Mouse (Mus musculus): Measurements from ENCODE around the gene Zfp462. TPM values are rescaled to one million over a fixed set of nuclear protein-coding genes. Genes with fewer than 3 reads are reported as not detected.

Gene Zfp462
- total and polyA plus RNA-seq, 2 experiments from 2014 or later: 1.1 to 6.6 TPM

DNA sequence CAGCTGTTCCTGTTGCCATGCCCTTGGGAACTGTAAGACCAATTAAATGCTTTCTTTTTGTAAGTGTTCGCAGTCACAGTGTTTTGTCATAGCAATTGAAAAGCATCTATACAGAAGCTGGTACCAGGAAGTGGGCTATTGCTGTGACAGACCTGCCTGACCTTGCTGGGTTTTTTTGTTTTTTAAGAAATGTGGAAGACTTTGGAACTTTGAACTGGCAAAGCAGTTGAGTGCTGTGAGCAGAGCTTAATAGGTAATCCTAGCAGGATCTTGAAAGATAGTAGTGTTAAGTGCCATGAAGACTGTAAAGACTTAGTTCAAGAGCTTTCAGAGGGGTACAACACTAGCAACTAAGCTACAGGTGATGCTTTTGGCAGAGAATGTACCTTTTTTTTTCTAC lies 7.7 kb upstream of the Zfp462 start:
- no peaks in the 10 kb centered on the region for H3K9me3 ChIP-seq (replicated peaks; ENCODE audit: control insufficient read depth, low read length)
- no peak overlapping the region for H3K9ac ChIP-seq (replicated peaks; ENCODE audit: low read depth, low read length)
- no peaks in the 10 kb centered on the region for H3K27me3 ChIP-seq (ENCODE audit: control insufficient read depth, insufficient read depth, low read length)
- no peak for DNase-seq (ENCODE audit: low spot score)
- no peak overlapping the region for H3K4me3 ChIP-seq (ENCODE audit: low read depth, low read length)
- ATAC-seq (ENCODE audit: insufficient read depth, low read depth): no peak
- H3K4me2 ChIP-seq (ENCODE audit: low read depth, low read length): no peak overlapping the region
- 83% methylated on average over 1 of the region's 1 CpGs for WGBS
- no peaks in the 10 kb centered on the region for H3K4me1 ChIP-seq (ENCODE audit: control insufficient read depth, insufficient read depth)
- no peak overlapping the region for H3K27ac ChIP-seq (ENCODE audit: low read depth)
- TF ChIP-seq CTCF (IDR thresholded peaks at IDR 0.05; ENCODE audit: low read depth) (no peak), EP300 (IDR thresholded peaks at IDR 0.05; ENCODE audit: low read depth) (no peak)
- H3K36me3 ChIP-seq (replicated peaks; ENCODE audit: control insufficient read depth, insufficient read depth, low read length): no peaks in the 10 kb centered on the region

DNA sequence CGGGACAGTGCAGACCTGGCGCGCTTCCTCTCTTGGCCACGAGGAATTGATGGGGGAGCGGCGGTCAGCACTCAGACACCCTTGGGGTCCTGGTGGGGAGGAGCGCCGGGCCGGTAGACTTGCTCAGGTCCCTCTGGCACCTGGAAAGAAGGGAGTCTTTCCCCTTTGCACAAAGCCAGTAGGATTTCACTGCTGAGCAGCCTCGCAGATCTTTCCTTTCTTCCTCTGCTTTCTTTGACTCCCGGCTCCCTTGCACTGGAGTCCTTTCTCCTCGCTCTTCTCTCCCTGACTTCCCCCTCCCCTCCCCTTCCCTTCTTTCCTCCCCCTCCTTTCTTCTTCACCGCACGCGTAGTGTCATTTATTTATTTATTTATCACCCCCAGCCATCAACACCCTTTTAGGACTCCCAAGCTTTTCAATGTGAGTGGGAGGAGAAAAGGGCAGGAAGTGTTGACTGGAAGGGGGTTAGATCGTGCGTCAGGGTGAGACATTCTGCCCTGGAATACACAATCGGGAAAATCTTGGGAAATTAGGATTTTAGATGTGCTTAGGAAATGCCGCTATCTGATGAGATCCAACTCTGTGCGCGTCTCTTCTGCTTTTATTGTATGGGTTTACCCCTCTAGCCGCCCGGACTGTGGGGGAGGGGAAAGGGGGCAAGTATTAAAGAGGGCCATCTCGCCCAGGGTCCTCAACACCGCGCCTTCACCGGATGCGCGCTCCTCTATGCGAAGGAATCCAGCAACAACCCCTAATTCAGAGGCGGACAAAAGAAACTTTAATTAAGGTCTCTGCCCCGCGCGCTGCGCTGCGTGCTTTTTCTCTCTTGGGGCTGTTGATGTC lies 976 bp downstream of the Zfp462 start:
- Histone ChIP-seq H3K9ac (replicated peaks; ENCODE audit: low read depth, low read length) (peak overlapping the region; percentile 46), H3K27ac (ENCODE audit: low read depth) (0 out of 2 replicates have a peak overlapping the region, but pooled peaks have one; percentile 23), H3K27me3 (ENCODE audit: control insufficient read depth, insufficient read depth, low read length) (no peaks in the 10 kb centered on the region), H3K4me1 (ENCODE audit: control insufficient read depth, insufficient read depth) (peaks cover 14% of the 10 kb centered on the region), H3K4me3 (ENCODE audit: low read depth, low read length) (peak overlapping the region; percentile 70), H3K9me3 (replicated peaks; ENCODE audit: control insufficient read depth, low read length) (no peaks in the 10 kb centered on the region), H3K36me3 (replicated peaks; ENCODE audit: control insufficient read depth, insufficient read depth, low read length) (no peaks in the 10 kb centered on the region), H3K4me2 (ENCODE audit: low read depth, low read length) (peak overlapping the region; percentile 98)
- under 1% methylated on average over 36 of the region's 36 CpGs for WGBS
- TF ChIP-seq CTCF (IDR thresholded peaks at IDR 0.05; ENCODE audit: low read depth) (no peak), EP300 (IDR thresholded peaks at IDR 0.05; ENCODE audit: low read depth) (no peak)
- no peak for ATAC-seq (ENCODE audit: insufficient read depth, low read depth)
- DNase-seq (ENCODE audit: low spot score): peak; percentile 22

DNA sequence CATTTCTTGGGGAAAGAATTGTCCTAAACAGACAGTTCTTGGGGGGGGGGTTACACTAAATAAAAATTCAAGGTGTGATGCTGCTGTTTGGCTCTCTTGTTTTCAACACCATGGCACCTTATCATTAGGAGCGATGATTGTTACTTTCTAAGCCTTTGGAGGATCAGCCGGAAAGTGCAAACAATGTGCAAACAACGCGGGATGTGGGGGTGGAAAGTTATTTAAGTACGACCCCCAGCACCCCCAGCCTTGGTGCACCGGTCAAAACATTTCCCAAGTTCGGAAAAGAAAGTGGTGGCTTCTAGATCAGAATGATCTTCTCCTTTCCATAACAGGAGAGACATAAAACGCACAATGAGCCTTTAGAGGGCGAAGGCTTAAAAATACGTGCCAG lies 1.8 kb downstream of the Zfp462 start:
- DNase-seq (ENCODE audit: low spot score): no peak
- no peak overlapping the region for H3K27ac ChIP-seq (ENCODE audit: low read depth)
- no peak for ATAC-seq (ENCODE audit: insufficient read depth, low read depth)
- peak overlapping the region; percentile 66; the same call in 1 of the 2 replicates for H3K9ac ChIP-seq (replicated peaks; ENCODE audit: low read depth, low read length)
- H3K9me3 ChIP-seq (replicated peaks; ENCODE audit: control insufficient read depth, low read length): no peaks in the 10 kb centered on the region
- peak overlapping the region; percentile 98 for H3K4me2 ChIP-seq (ENCODE audit: low read depth, low read length)
- WGBS: under 1% methylated on average over 10 of the region's 10 CpGs
- TF ChIP-seq CTCF (IDR thresholded peaks at IDR 0.05; ENCODE audit: low read depth) (no peak), EP300 (IDR thresholded peaks at IDR 0.05; ENCODE audit: low read depth) (no peak)
- H3K36me3 ChIP-seq (replicated peaks; ENCODE audit: control insufficient read depth, insufficient read depth, low read length): no peaks in the 10 kb centered on the region
- no peaks in the 10 kb centered on the region for H3K27me3 ChIP-seq (ENCODE audit: control insufficient read depth, insufficient read depth, low read length)
- peak overlapping the region; percentile 70 for H3K4me3 ChIP-seq (ENCODE audit: low read depth, low read length)
- peaks cover 14% of the 10 kb centered on the region for H3K4me1 ChIP-seq (ENCODE audit: control insufficient read depth, insufficient read depth)

DNA sequence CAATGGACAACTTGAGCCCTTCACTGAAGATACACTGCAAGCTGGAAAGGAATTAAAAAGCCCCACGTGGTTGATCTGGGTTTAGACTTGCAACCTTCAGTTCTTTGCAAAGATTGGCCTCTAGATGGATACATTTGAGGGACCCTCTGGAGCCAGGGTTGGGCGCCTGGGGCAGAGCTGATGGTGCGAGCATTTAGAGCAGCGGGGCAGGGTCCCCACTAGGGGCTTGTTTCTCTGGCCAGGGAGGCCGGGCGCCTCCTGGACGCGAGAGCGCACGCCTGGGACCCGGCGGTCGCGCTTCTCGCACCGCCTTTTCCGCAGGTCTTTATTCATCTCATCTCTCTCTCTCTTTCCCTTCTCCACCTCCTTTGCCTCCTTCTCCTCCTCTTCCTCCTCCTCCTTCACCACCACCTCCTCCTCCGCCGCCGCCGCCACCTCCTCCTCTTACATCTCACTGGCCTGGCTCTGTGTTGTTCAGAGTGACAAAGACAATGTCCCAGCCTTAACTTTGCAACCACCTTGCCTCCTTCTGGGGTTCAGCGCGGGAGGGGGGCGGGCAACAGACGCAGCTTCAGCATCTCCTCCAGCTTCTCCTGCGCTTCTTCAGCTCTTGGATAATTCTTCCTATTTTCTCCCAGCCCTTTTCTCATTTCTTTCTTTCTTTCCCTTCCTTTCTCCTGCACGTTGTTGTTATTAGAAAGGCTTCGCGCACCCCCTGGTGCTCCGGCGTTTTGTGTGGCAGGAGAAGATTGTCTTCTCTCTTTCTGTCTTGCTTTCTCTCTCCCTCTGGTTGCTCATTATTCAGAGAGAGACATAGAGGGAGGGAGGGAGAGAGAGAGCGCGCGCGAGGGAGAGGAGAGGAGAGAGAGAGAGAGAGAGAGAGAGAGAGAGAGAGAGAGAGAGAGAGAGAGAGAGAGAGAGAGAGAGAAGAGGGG lies 2.5 kb downstream of the Zfp462 start:
- TF ChIP-seq EP300 (IDR thresholded peaks at IDR 0.05; ENCODE audit: low read depth): no peak
- TF ChIP-seq CTCF (IDR thresholded peaks at IDR 0.05; ENCODE audit: low read depth): peak; percentile 34; the same call in 1 of the 2 replicates
- Histone ChIP-seq H3K4me1 (ENCODE audit: control insufficient read depth, insufficient read depth) (peaks cover 14% of the 10 kb centered on the region), H3K27ac (ENCODE audit: low read depth) (peak overlapping the region; percentile 85), H3K9me3 (replicated peaks; ENCODE audit: control insufficient read depth, low read length) (no peaks in the 10 kb centered on the region), H3K4me2 (ENCODE audit: low read depth, low read length) (peak overlapping the region; percentile 98), H3K36me3 (replicated peaks; ENCODE audit: control insufficient read depth, insufficient read depth, low read length) (no peaks in the 10 kb centered on the region), H3K27me3 (ENCODE audit: control insufficient read depth, insufficient read depth, low read length) (no peaks in the 10 kb centered on the region), H3K9ac (replicated peaks; ENCODE audit: low read depth, low read length) (peak overlapping the region; percentile 66), H3K4me3 (ENCODE audit: low read depth, low read length) (peak overlapping the region; percentile 70)
- under 1% methylated on average over 32 of the region's 35 CpGs for WGBS
- no peak for ATAC-seq (ENCODE audit: insufficient read depth, low read depth)
- DNase-seq (ENCODE audit: low spot score): no peak

DNA sequence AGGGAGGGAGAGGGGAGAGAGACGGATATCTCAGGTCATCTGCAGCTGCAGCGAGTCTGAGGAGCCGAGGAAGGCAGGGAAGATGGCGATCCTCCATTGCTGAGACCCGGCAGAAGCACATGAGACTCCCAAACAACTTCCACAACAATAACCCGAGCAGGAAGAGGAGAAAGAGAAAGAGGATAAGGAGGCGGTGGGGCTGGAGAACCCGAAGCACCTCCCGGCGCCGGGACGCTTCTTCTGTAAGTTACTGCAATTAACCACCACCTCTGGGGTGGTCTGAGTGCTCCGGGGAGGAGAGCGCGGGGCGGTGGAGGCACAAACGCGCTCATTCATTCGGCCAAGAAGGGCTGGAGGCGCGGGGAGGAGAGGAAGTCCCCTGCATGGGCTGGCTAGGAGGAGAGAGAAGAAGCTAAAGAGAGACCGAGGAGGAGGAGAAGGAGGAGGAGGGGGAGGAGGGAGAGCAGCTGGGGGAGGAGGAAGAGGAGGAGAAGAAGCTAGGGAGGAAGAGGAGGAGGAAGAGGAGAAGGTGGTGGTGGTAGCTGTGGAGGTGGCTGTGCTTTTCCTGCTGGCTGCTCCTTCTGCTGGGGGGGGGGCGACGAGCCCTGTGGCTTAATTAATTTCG lies 3.3 kb downstream of the Zfp462 start:
- peak; percentile 50 for DNase-seq (ENCODE audit: low spot score)
- Histone ChIP-seq H3K9me3 (replicated peaks; ENCODE audit: control insufficient read depth, low read length) (no peaks in the 10 kb centered on the region), H3K4me2 (ENCODE audit: low read depth, low read length) (peak overlapping the region; percentile 98), H3K27ac (ENCODE audit: low read depth) (peak overlapping the region; percentile 85), H3K27me3 (ENCODE audit: control insufficient read depth, insufficient read depth, low read length) (no peaks in the 10 kb centered on the region), H3K36me3 (replicated peaks; ENCODE audit: control insufficient read depth, insufficient read depth, low read length) (no peaks in the 10 kb centered on the region), H3K4me1 (ENCODE audit: control insufficient read depth, insufficient read depth) (peaks cover 14% of the 10 kb centered on the region), H3K4me3 (ENCODE audit: low read depth, low read length) (peak overlapping the region; percentile 70), H3K9ac (replicated peaks; ENCODE audit: low read depth, low read length) (peak overlapping the region; percentile 66)
- ATAC-seq (ENCODE audit: insufficient read depth, low read depth): peak; percentile 21; the same call in 1 of the 2 replicates
- 3% methylated on average over 25 of the region's 25 CpGs for WGBS
- TF ChIP-seq CTCF (IDR thresholded peaks at IDR 0.05; ENCODE audit: low read depth) (no peak), EP300 (IDR thresholded peaks at IDR 0.05; ENCODE audit: low read depth) (no peak)
